Mouse (Mus musculus): ENCODE results near the gene Tbxa2r. TPM values are rescaled to one million over a fixed set of nuclear protein-coding genes. Genes with fewer than 3 reads are reported as not detected.

Tbxa2r gene
- total RNA-seq, 2 experiments from 2014 or later = 7.7 to 8.5 TPM

GRCm38 (mm10) chr10:81383802-81384604 lies 55.5 kb downstream of the Tbxa2r start, which contains the start of the genes Dohh and Gm48551:
Gene Dohh (plus strand): TSS chr10:81384428.
Gene Gm48551 (plus strand): TSS chr10:81384466.
- peak; percentile 99 to 100 for DNase-seq
- intact Hi-C loops (cut with DNase I) = no loop called here

DNA sequence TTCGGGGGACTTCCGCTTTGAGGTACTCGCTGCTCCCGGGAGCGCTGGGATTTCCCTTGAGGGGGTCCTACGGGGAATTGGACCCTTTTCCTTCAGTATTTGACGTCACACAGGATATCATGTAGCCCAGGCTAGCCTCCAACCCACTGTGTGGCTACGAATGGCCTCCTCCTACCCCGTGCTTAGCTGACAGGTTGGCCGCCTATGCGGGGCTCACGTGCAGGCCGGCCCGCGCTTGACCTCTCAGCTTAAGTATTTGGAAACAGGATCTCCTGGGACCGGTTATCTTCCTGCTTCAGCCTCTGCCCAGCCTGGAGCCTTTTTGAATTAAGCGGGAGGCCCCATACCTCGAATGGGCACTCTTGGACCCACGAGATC lies 56.1 kb downstream of the Tbxa2r start:
- DNase-seq = no peak
- intact Hi-C loops (cut with DNase I) = no loop called here

Other genes with a start within 250 kb of the Tbxa2r start
- gene Creb3l3, start 229.9 kb upstream of the Tbxa2r start, total RNA-seq (2021) = 1 to 10 TPM; 1.2 to 2.4 TPM
- gene Map2k2, start 222.8 kb upstream of the Tbxa2r start, total RNA-seq (2021) = 100 to 1,000 TPM; 129 to 131 TPM
- 10 to 100 TPM; 43.7 to 48.0 TPM for gene Zbtb7a, start 193.5 kb upstream of the Tbxa2r start, total RNA-seq (2021)
- gene Pias4, start 160.8 kb upstream of the Tbxa2r start, total RNA-seq (2021) = 10 to 100 TPM; 14.7 to 17.8 TPM
- 1,000 to 10,000 TPM; 1,333 to 1,385 TPM for gene Eef2, start 152.1 kb upstream of the Tbxa2r start, total RNA-seq (2021)
- 10 to 100 TPM; 33.3 to 39.1 TPM for gene Dapk3, start 145.7 kb upstream of the Tbxa2r start, total RNA-seq (2021)
- gene 4930442H23Rik, start 144.9 kb upstream of the Tbxa2r start, total RNA-seq (2021) = not detected
- gene Nmrk2, start 126.7 kb upstream of the Tbxa2r start, total RNA-seq (2021) = 10 to 100 TPM; 11.6 to 16.5 TPM
- gene Atcay, start 97.9 kb upstream of the Tbxa2r start, total RNA-seq (2021) = under 1 TPM; 0.24 to 0.30 TPM
- 1 to 10 TPM; 3.8 TPM for gene Zfr2, start 95.6 kb upstream of the Tbxa2r start, total RNA-seq (2021)
- gene Matk, start 75.8 kb upstream of the Tbxa2r start, total RNA-seq (2021) = under 1 TPM; 0.27 to 0.38 TPM
- 100 to 1,000 TPM in 1 of 2 experiments, 10 to 100 TPM in 1; 93.4 to 108 TPM for gene Mrpl54, start 61.8 kb upstream of the Tbxa2r start, total RNA-seq (2021)
- gene Apba3, start 61.8 kb upstream of the Tbxa2r start, total RNA-seq (2021) = 10 to 100 TPM; 66.5 to 68.3 TPM
- gene Tjp3, start 37.1 kb upstream of the Tbxa2r start, total RNA-seq (2021) = under 1 TPM; 0.14 to 0.37 TPM
- gene Pip5k1c, start 35.8 kb upstream of the Tbxa2r start, total RNA-seq (2021) = 10 to 100 TPM; 43.2 to 46.4 TPM
- 10 to 100 TPM; 21.0 to 23.6 TPM for gene Cactin, start 7.6 kb upstream of the Tbxa2r start, total RNA-seq (2021)
- 1 to 10 TPM; 4.8 to 6.1 TPM for gene Gipc3, start 14.5 kb downstream of the Tbxa2r start, total RNA-seq (2021)
- 100 to 1,000 TPM in 1 of 2 experiments, 10 to 100 TPM in 1; 88.1 to 105 TPM for gene Hmg20b, start 21.7 kb downstream of the Tbxa2r start, total RNA-seq (2021)
- gene Mfsd12, start 28.8 kb downstream of the Tbxa2r start, total RNA-seq (2021) = 10 to 100 TPM; 11.6 to 14.4 TPM
- gene 4930404N11Rik, start 37.1 kb downstream of the Tbxa2r start, total RNA-seq (2021) = 1 to 10 TPM in 1 of 2 experiments, under 1 TPM in 1; 0.42 to 1.1 TPM
- gene Fzr1, start 49.8 kb downstream of the Tbxa2r start, total RNA-seq (2021) = 10 to 100 TPM; 39.7 to 41.2 TPM
- gene Dohh, start 55.7 kb downstream of the Tbxa2r start, total RNA-seq (2021) = 10 to 100 TPM; 53.2 to 57.5 TPM
- under 1 TPM; 0.74 to 0.87 TPM for gene Gm48551, start 55.7 kb downstream of the Tbxa2r start, total RNA-seq (2021)
- under 1 TPM; 0.77 to 0.98 TPM for gene Gm48552, start 60.3 kb downstream of the Tbxa2r start, total RNA-seq (2021)
- gene Smim24, start 64.3 kb downstream of the Tbxa2r start, total RNA-seq (2021) = 1 to 10 TPM; 1.3 to 2.2 TPM
- 100 to 1,000 TPM; 139 to 163 TPM for gene Nfic, start 126.9 kb downstream of the Tbxa2r start, total RNA-seq (2021)
- gene Celf5, start 154.0 kb downstream of the Tbxa2r start, total RNA-seq (2021) = under 1 TPM; 0.32 to 0.48 TPM
- 10 to 100 TPM; 64.0 to 65.0 TPM for gene Ncln, start 167.7 kb downstream of the Tbxa2r start, total RNA-seq (2021)
- gene S1pr4, start 171.4 kb downstream of the Tbxa2r start, total RNA-seq (2021) = under 1 TPM; 0.86 to 0.87 TPM
- gene Gna15, start 195.5 kb downstream of the Tbxa2r start, total RNA-seq (2021) = under 1 TPM; 0.60 to 0.74 TPM
- gene Gna11, start 216.5 kb downstream of the Tbxa2r start, total RNA-seq (2021) = 10 to 100 TPM; 59.2 to 60.6 TPM
- 100 to 1,000 TPM; 867 to 890 TPM for gene Aes, start 230.8 kb downstream of the Tbxa2r start, total RNA-seq (2021)
- gene Tle2, start 245.8 kb downstream of the Tbxa2r start, total RNA-seq (2021) = 10 to 100 TPM in 1 of 2 experiments, 1 to 10 TPM in 1; 8.1 to 11.2 TPM

Data from heart, postnatal 10 days (tissue).